ENCODE assay signal across 28 mouse cellular contexts in the genomic region with DNA sequence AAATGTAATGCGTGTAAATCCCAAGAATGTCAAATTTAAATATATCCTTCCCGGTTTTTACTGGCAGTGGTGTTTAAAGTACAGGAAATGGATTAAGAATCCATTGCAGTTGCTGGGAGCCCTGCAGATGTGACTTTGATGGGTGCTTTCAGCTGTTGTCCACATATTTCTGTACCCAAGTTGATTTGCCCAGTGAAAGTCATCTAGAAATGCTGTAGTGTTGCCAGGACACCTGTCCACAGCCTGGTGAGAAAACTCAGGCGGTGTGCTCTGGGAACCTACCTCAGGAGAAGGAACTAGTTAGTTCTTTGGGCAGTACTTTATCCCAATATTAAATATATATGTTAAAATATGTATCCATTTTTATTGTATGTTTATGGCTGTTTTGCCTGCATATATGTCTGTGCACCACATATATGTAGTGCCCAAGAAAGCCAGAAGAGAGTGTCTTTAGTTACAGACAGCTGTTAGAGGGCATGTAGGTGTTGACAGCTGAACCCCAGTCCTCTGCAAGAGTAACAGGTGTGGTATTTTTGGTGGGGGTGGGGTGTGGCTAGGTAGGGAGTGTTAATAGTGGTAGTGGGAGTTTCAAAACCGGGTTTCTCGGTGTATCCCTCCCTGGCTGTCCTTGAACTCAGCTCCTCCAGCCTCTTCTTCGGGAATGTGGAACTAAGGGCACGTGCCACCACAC. TPM values are rescaled to one million over a fixed set of nuclear protein-coding genes. Genes with fewer than 3 reads are reported as not detected.
DNase-seq lines count a peak whose midpoint lies in the region; ATAC-seq and TF ChIP-seq lines count a peak whose summit lies in the region.
"Had no signal": no experiment of that assay in that cellular context is flagged by ENCODE, and none has a peak within 500 bp of the region (broad histone marks: within the 10 kb centered on the region; RNA-seq: fewer than 3 reads in every experiment).

No protein-coding gene starts in this region.

- no peaks in the 10 kb centered on the region for H3K4me1 ChIP-seq in embryonic facial prominence, embryonic 14.5 days (ENCODE audit: control insufficient read depth, insufficient read depth, low read length)
- no peaks in the 10 kb centered on the region for H3K4me1 ChIP-seq in embryonic facial prominence, embryonic 10.5 days
- H3K4me1 ChIP-seq in hindbrain, embryonic 15.5 days (replicated peaks): no peaks in the 10 kb centered on the region
- H3K4me1 ChIP-seq in hindbrain, embryonic 10.5 days (replicated peaks): no peaks in the 10 kb centered on the region
- H3K4me1 ChIP-seq in limb, embryonic 14.5 days (ENCODE audit: control insufficient read depth, insufficient read depth, low read length): no peaks in the 10 kb centered on the region
- H3K4me1 ChIP-seq: embryonic facial prominence, embryonic 12.5 days; embryonic facial prominence, embryonic 15.5 days; forebrain, embryonic 10.5 days; forebrain, embryonic 12.5 days had no signal

- H3K27me3 ChIP-seq in embryonic facial prominence, embryonic 14.5 days (replicated peaks; ENCODE audit: control insufficient read depth, insufficient read depth, low read length): no peaks in the 10 kb centered on the region
- H3K27me3 ChIP-seq in embryonic facial prominence, embryonic 10.5 days (replicated peaks; ENCODE audit: low read depth, poor library complexity, severe bottlenecking): no peaks in the 10 kb centered on the region
- H3K27me3 ChIP-seq in hindbrain, embryonic 15.5 days: no peaks in the 10 kb centered on the region
- no peaks in the 10 kb centered on the region for H3K27me3 ChIP-seq in hindbrain, embryonic 10.5 days (ENCODE audit: insufficient read depth, poor library complexity, severe bottlenecking)
- no peaks in the 10 kb centered on the region for H3K27me3 ChIP-seq in limb, embryonic 14.5 days (ENCODE audit: control insufficient read depth, insufficient read depth, low read length)
- H3K27me3 ChIP-seq: CH12.LX; embryonic facial prominence, embryonic 12.5 days; embryonic facial prominence, embryonic 15.5 days; forebrain, embryonic 12.5 days; Patski had no signal

- no peaks in the 10 kb centered on the region for H3K9me3 ChIP-seq in embryonic facial prominence, embryonic 14.5 days (ENCODE audit: control insufficient read depth, low read length)
- no peaks in the 10 kb centered on the region for H3K9me3 ChIP-seq in embryonic facial prominence, embryonic 10.5 days
- H3K9me3 ChIP-seq in hindbrain, embryonic 15.5 days: no peaks in the 10 kb centered on the region
- H3K9me3 ChIP-seq in hindbrain, embryonic 10.5 days: no peaks in the 10 kb centered on the region
- no peaks in the 10 kb centered on the region for H3K9me3 ChIP-seq in limb, embryonic 14.5 days (ENCODE audit: control insufficient read depth, low read length)
- H3K9me3 ChIP-seq: embryonic facial prominence, embryonic 12.5 days; embryonic facial prominence, embryonic 15.5 days; forebrain, embryonic 10.5 days; forebrain, embryonic 12.5 days; G1E had no signal

- H3K4me2 ChIP-seq in embryonic facial prominence, embryonic 14.5 days (ENCODE audit: low read depth, low read length): no peak overlapping the region
- no peak overlapping the region for H3K4me2 ChIP-seq in hindbrain, embryonic 15.5 days
- H3K4me2 ChIP-seq in limb, embryonic 14.5 days (replicated peaks; ENCODE audit: low read depth, low read length, severe bottlenecking): no peak overlapping the region
- H3K4me2 ChIP-seq: embryonic facial prominence, embryonic 12.5 days; embryonic facial prominence, embryonic 15.5 days; forebrain, embryonic 12.5 days had no signal

- 78% methylated on average over 7 of the region's 7 CpGs for WGBS in embryonic facial prominence, embryonic 14.5 days
- 90% methylated on average over 7 of the region's 7 CpGs for WGBS in embryonic facial prominence, embryonic 10.5 days
- WGBS in hindbrain, embryonic 15.5 days: 94% methylated on average over 7 of the region's 7 CpGs
- WGBS in hindbrain, embryonic 10.5 days: 92% methylated on average over 7 of the region's 7 CpGs
- WGBS in limb, embryonic 14.5 days: 81% methylated on average over 7 of the region's 7 CpGs

- no peak overlapping the region for H3K27ac ChIP-seq in embryonic facial prominence, embryonic 14.5 days (replicated peaks; ENCODE audit: low read depth, low read length)
- H3K27ac ChIP-seq in embryonic facial prominence, embryonic 10.5 days (replicated peaks): no peak overlapping the region
- H3K27ac ChIP-seq in hindbrain, embryonic 15.5 days (replicated peaks): no peak overlapping the region
- H3K27ac ChIP-seq in hindbrain, embryonic 10.5 days: no peak overlapping the region
- H3K27ac ChIP-seq in limb, embryonic 14.5 days (replicated peaks; ENCODE audit: low read depth, low read length): no peak overlapping the region
- H3K27ac ChIP-seq: embryonic facial prominence, embryonic 12.5 days; embryonic facial prominence, embryonic 15.5 days; forebrain, embryonic 10.5 days; forebrain, embryonic 12.5 days had no signal

- peaks cover 75% of the 10 kb centered on the region for H3K36me3 ChIP-seq in embryonic facial prominence, embryonic 14.5 days (ENCODE audit: control insufficient read depth, insufficient read depth, low read length)
- peaks cover 80% of the 10 kb centered on the region for H3K36me3 ChIP-seq in embryonic facial prominence, embryonic 10.5 days (replicated peaks)
- H3K36me3 ChIP-seq in hindbrain, embryonic 15.5 days: peaks cover 51% of the 10 kb centered on the region
- peaks cover 86% of the 10 kb centered on the region for H3K36me3 ChIP-seq in hindbrain, embryonic 10.5 days
- H3K36me3 ChIP-seq in limb, embryonic 14.5 days (ENCODE audit: control insufficient read depth, insufficient read depth, low read length): peaks cover 77% of the 10 kb centered on the region

- ATAC-seq in embryonic facial prominence, embryonic 14.5 days (ENCODE audit: low read depth): peak; percentile 44; the same call in 1 of the 2 replicates
- no peak for ATAC-seq in hindbrain, embryonic 15.5 days (ENCODE audit: low FRiP score, low read depth)
- peak; percentile 68 for ATAC-seq in limb, embryonic 14.5 days (ENCODE audit: low FRiP score, low read depth)
- ATAC-seq: activated CD4-positive, CD25-positive, alpha-beta regulatory T cell, adult 4 months; CD4-positive, CD25-positive, alpha-beta regulatory T cell, adult 4 months; forebrain, embryonic 14.5 days; forebrain, embryonic 16.5 days; Patski had no signal

- TF ChIP-seq POLR2A in limb, embryonic 14.5 days (IDR thresholded peaks at IDR 0.05; ENCODE audit: borderline replicate concordance, extremely low read depth, insufficient read depth, insufficient read length): no peak

- H3K4me3 ChIP-seq in embryonic facial prominence, embryonic 14.5 days (ENCODE audit: low read depth, low read length): no peak overlapping the region
- H3K4me3 ChIP-seq in embryonic facial prominence, embryonic 10.5 days: no peak overlapping the region
- no peak overlapping the region for H3K4me3 ChIP-seq in hindbrain, embryonic 15.5 days
- no peak overlapping the region for H3K4me3 ChIP-seq in hindbrain, embryonic 10.5 days
- no peak overlapping the region for H3K4me3 ChIP-seq in limb, embryonic 14.5 days (replicated peaks; ENCODE audit: low read length)
- H3K4me3 ChIP-seq: embryonic facial prominence, embryonic 12.5 days; embryonic facial prominence, embryonic 15.5 days; erythroblast, embryonic 14.5 days; forebrain, embryonic 10.5 days; forebrain, embryonic 12.5 days had no signal

- DNase-seq in embryonic facial prominence, embryonic 14.5 days (ENCODE audit: low spot score): peak; percentile 58
- no peak for DNase-seq in embryonic facial prominence, embryonic 10.5 days (ENCODE audit: low spot score)
- DNase-seq in hindbrain, embryonic 10.5 days (ENCODE audit: low spot score): no peak
- peak; percentile 15 for DNase-seq in limb, embryonic 14.5 days (ENCODE audit: low spot score)
- DNase-seq in cerebellum, postnatal 36 days: no peak
- DNase-seq: adrenal gland, adult 8-10 months; adrenal gland, postnatal 14 days; adrenal gland, postnatal 36 days; B cell, adult 2 months; cerebellum, adult 11-12 months; cerebellum, adult 2 months; cerebellum, adult 9-10 months; cerebellum, postnatal 10 days; cerebellum, postnatal 25 days; embryo, embryonic 11 days had no signal

- no peak overlapping the region for H3K9ac ChIP-seq in embryonic facial prominence, embryonic 14.5 days (ENCODE audit: low read depth, low read length)
- H3K9ac ChIP-seq in hindbrain, embryonic 15.5 days: 0 out of 2 replicates have a peak overlapping the region, but pooled peaks have one; percentile 10
- no peak overlapping the region for H3K9ac ChIP-seq in limb, embryonic 14.5 days (ENCODE audit: low read depth, low read length, severe bottlenecking)
- H3K9ac ChIP-seq: embryonic facial prominence, embryonic 12.5 days; embryonic facial prominence, embryonic 15.5 days; forebrain, embryonic 12.5 days had no signal

RNA-seq across cellular contexts. Expression of gene Lta4h, which starts 9.6 kb away (rescaled TPM):
- polyA plus RNA-seq in embryonic facial prominence, embryonic 14.5 days (2014; fragmentation: Nextera tagmentation; extraction: Ambion mirVana): 172 and 212 TPM in 2 replicates
- 152 and 155 TPM in 2 replicates for polyA plus RNA-seq in embryonic facial prominence, embryonic 10.5 days (2016; fragmentation: Nextera tagmentation; extraction: Ambion mirVana)
- 84.7 and 90.2 TPM in 2 replicates for polyA plus RNA-seq in hindbrain, embryonic 15.5 days (2015; fragmentation: Nextera tagmentation; extraction: Ambion mirVana)
- 151 and 155 TPM in 2 replicates for polyA plus RNA-seq in hindbrain, embryonic 10.5 days (2016; fragmentation: Nextera tagmentation; extraction: Ambion mirVana)
- 136 and 156 TPM in 2 replicates for polyA plus RNA-seq in limb, embryonic 14.5 days (2012; rRNA removed)
- polyA plus RNA-seq in limb, embryonic 14.5 days (2014; fragmentation: Nextera tagmentation; extraction: Ambion mirVana): 193 and 198 TPM in 2 replicates

RNA-seq across cellular contexts. Expression of gene Hal, which starts 25.7 kb away (rescaled TPM):
- 0.61 TPM in 1 of 2 replicates, not detected in the other for polyA plus RNA-seq in embryonic facial prominence, embryonic 14.5 days (2014; fragmentation: Nextera tagmentation; extraction: Ambion mirVana)
- 0.11 and 0.34 TPM in 2 replicates for polyA plus RNA-seq in embryonic facial prominence, embryonic 10.5 days (2016; fragmentation: Nextera tagmentation; extraction: Ambion mirVana)
- polyA plus RNA-seq in hindbrain, embryonic 15.5 days (2015; fragmentation: Nextera tagmentation; extraction: Ambion mirVana): 0.14 and 0.20 TPM in 2 replicates
- polyA plus RNA-seq in hindbrain, embryonic 10.5 days (2016; fragmentation: Nextera tagmentation; extraction: Ambion mirVana): 0.12 and 0.17 TPM in 2 replicates
- polyA plus RNA-seq in limb, embryonic 14.5 days (2012; rRNA removed): 0.03 and 0.09 TPM in 2 replicates
- polyA plus RNA-seq in limb, embryonic 14.5 days (2014; fragmentation: Nextera tagmentation; extraction: Ambion mirVana): 0.15 and 0.17 TPM in 2 replicates
- polyA plus RNA-seq: embryonic facial prominence, embryonic 12.5 days; erythroblast, embryonic 14.5 days; forebrain, embryonic 14.5 days; G1E had no signal

Comparison
In these comparisons a context has a peak if more than half of its experiments do, and no peak if none do; other contexts are left out.
1. DNase-seq: peak in embryonic facial prominence, embryonic 14.5 days (single experiment) and limb, embryonic 14.5 days (single experiment); none in embryonic facial prominence, embryonic 10.5 days (single experiment), hindbrain, embryonic 10.5 days (single experiment) and cerebellum, postnatal 36 days (0 of 2).